Mouse (Mus musculus) heart, postnatal 0 days (tissue): ENCODE measurements at regions not wholly inside any gene's neighbourhood (a gene's known extent, or its start where the extent isn't known, plus 50 kb on each side); places are given as distances from the start of the nearest gene placed in this dataset.

Source experiments
- ATAC-seq: fragments of 200-750 bp; cut with Nextera tagmentation; 2 replicates; pipeline ENCODE4 v1.8.0; 2017; ENCODE audit warnings: low read depth, moderate number of reproducible peaks, moderate library complexity; ENCODE audit not compliant: insufficient read depth
- DNase-seq: peaks from one replicate; pipeline ENCODE4 v3.0.0-alpha.2; 2016; ENCODE audit warnings: low spot score
- H3K27ac ChIP-seq: fragments of 300-500 bp; sonication (generic); 2 replicates; pipeline ENCODE4 v1.5.1; 2014; ENCODE audit warnings: low read depth, mild to moderate bottlenecking
- H3K27me3 ChIP-seq: fragments of 300-500 bp; sonication (generic); 2 replicates; pipeline ENCODE4 v1.6.1; 2014; ENCODE audit warnings: low read length, mixed read lengths; ENCODE audit not compliant: control insufficient read depth, insufficient read depth
- H3K36me3 ChIP-seq: fragments of 300-500 bp; sonication (generic); replicated peaks from 2 replicates; pipeline ENCODE4 v1.6.1; 2014; ENCODE audit warnings: low read length, mixed read lengths; ENCODE audit not compliant: control insufficient read depth, insufficient read depth
- H3K4me1 ChIP-seq: fragments of 300-500 bp; sonication (generic); 2 replicates; pipeline ENCODE4 v1.6.1; 2014; ENCODE audit warnings: antibody characterized with exemption; ENCODE audit not compliant: control insufficient read depth, insufficient read depth
- H3K4me2 ChIP-seq: fragments of 300-500 bp; sonication (generic); 2 replicates; pipeline ENCODE4 v1.6.1; 2014; ENCODE audit warnings: low read depth, mild to moderate bottlenecking, low read length, moderate library complexity
- H3K4me3 ChIP-seq: fragments of 300-500 bp; sonication (generic); 2 replicates; pipeline ENCODE4 v1.5.1; 2014; ENCODE audit warnings: low read depth, low read length
- H3K9ac ChIP-seq: fragments of 300-500 bp; sonication (generic); replicated peaks from 2 replicates; pipeline ENCODE4 v1.6.1; 2014; ENCODE audit warnings: low read depth, low read length, mixed read lengths
- H3K9me3 ChIP-seq: fragments of 300-500 bp; sonication (generic); replicated peaks from 2 replicates; pipeline ENCODE4 v1.6.1; 2016; ENCODE audit warnings: low read length; ENCODE audit not compliant: control insufficient read depth
- CTCF ChIP-seq: IDR thresholded peaks from 2 replicates; pipeline ENCODE4 v1.5.1; 2016; ENCODE audit warnings: antibody characterized with exemption, control low read depth, low read depth
- EP300 ChIP-seq: IDR thresholded peaks from 2 replicates; pipeline ENCODE4 v1.6.1; 2016; ENCODE audit warnings: antibody characterized with exemption, low read depth
- WGBS: fragments of 180-500 bp; shearing (Covaris S2); extraction: QIAGEN DNeasy Blood & Tissue Kit; methylation state at CpG from one replicate; pipeline ENCODE4 v1.1.7; 2014; 5-methylcytosine and 5-hydroxymethylcytosine counted together

DNA sequence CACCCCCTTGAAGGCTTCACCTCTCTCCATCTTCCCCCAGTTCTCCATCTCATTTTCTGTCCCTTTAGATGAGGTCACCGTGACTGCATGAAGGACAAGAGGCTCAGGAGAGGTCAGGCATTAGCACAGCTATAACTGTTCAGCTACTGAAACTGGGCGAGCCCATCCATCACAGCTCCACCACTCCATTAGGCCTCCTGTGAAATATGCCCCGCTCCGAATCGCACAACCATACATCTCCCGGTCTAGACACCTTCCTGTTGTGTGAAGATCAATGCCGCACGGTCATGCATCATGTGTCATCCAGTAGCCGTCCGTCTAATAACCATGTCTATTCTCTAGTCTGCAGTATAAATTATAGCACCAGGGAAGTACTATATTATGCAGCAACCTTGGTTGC, 301.2 kb downstream of the Gm45692 start:
- TF ChIP-seq CTCF, result no peak
- no peak for TF ChIP-seq EP300
- 79% methylated on average over 10 of the region's 10 CpGs for WGBS
- Histone ChIP-seq H3K4me1 (no peaks in the 10 kb centered on the region), H3K4me3 (no peak overlapping the region), H3K27me3 (no peaks in the 10 kb centered on the region), H3K9ac (no peak overlapping the region), H3K36me3 (no peaks in the 10 kb centered on the region), H3K4me2 (no peak overlapping the region), H3K27ac (no peak overlapping the region), H3K9me3 (no peaks in the 10 kb centered on the region)
- ATAC-seq (no peak), DNase-seq (no peak)

DNA sequence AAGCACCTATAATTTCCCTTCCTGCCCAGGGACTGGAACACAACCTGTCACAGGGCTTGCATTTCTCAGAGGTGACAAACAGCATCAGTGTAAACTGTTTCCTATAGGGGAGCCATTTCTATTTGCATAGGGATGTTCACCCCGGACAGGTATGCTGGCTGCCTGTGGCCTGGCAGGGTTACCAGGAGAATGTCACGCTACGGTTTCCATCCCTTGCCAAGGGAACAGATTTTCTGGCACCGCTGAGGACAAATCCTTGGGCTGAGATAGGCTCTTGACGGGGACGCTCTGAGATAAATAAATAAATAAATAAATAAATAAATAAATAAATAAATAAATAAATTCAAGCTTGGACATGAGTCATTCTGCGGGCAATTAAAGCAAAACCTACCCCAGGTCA, 308.0 kb downstream of the Gm45692 start:
- 92% methylated on average over 7 of the region's 7 CpGs for WGBS
- Histone ChIP-seq H3K4me3 (no peak overlapping the region), H3K27me3 (no peaks in the 10 kb centered on the region), H3K4me1 (no peaks in the 10 kb centered on the region), H3K27ac (no peak overlapping the region), H3K4me2 (no peak overlapping the region), H3K9ac (no peak overlapping the region), H3K36me3 (no peaks in the 10 kb centered on the region), H3K9me3 (no peaks in the 10 kb centered on the region)
- TF ChIP-seq CTCF (no peak), EP300 (no peak)
- ATAC-seq (no peak), DNase-seq (no peak)

DNA sequence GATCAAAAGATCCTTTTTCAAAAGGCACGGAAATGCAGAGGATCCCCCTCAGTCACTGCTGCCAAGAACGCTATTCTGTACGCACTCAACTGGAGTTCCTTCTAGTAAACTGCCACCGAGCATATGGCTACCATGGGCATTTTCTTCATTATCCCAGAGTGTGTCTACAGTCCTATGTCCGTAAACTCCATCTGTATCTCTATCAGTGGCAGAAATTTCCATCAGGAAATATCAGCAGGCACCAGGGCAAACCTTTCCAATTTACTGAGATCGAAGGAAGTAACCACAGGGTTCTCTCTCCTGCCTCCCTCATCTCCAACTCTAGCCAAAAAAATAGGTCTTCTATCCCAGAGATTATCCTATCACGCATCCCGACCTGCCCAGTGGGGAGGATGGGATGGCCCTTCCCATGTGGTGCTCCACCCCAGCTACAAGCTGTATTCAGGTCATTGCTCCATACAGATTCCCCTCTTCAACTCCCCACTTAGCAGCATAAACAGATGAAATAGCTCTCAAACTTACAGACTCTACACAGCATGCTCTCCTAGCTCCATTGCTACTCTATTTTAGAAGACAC, 310.5 kb downstream of the Gm45692 start:
- H3K4me3 ChIP-seq, result no peak overlapping the region
- H3K9me3 ChIP-seq, result no peaks in the 10 kb centered on the region
- no peak overlapping the region for H3K4me2 ChIP-seq
- ATAC-seq, result no peak
- DNase-seq, result no peak
- whole genome bisulfite sequencing, result 73% methylated on average over 8 of the region's 8 CpGs
- no peaks in the 10 kb centered on the region for H3K27me3 ChIP-seq
- no peaks in the 10 kb centered on the region for H3K36me3 ChIP-seq
- H3K27ac ChIP-seq, result no peak overlapping the region
- TF ChIP-seq EP300, result no peak
- TF ChIP-seq CTCF, result no peak
- no peak overlapping the region for H3K9ac ChIP-seq
- no peaks in the 10 kb centered on the region for H3K4me1 ChIP-seq

DNA sequence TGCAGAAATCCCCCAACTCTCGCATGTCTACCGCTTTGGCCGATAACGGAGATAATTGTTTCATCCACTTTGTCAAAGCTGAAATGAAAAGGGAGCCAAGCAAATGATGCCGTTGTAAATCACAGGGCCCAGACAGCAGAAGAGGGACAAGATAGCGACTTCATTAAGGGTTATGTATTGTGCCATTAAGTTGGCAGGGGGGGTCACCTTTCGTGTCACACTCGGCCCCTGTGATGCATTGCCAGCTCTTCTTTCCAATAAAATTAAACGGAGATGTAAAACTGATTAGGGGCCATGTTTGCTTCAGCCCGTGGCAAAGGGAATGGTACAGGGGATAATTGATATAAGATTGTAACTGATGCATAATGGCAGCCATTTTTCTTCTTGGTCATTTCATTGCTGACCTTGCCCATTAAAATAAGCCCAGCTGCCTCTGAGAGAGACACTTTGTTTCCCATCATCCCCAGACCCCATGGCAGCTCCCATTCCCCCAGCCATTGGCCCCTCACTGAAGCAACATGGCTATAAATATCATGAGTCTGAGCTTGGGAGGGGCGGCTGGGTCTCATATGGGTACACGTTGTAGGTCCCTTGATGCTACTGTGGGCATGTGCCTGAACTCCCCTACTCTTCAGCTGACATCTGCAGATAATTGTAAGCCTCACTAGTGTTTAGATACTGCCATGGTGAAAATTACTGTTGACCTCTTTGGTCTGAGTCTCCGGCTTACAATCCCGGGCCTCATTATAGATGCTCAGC, 313.0 kb downstream of the Gm45692 start:
- 87% methylated on average over 14 of the region's 14 CpGs for WGBS
- ATAC-seq (no peak), DNase-seq (no peak)
- Histone ChIP-seq H3K9ac (no peak overlapping the region), H3K4me1 (no peaks in the 10 kb centered on the region), H3K4me3 (no peak overlapping the region), H3K9me3 (no peaks in the 10 kb centered on the region), H3K4me2 (no peak overlapping the region), H3K27me3 (no peaks in the 10 kb centered on the region), H3K27ac (no peak overlapping the region), H3K36me3 (no peaks in the 10 kb centered on the region)
- no peak for TF ChIP-seq EP300

DNA sequence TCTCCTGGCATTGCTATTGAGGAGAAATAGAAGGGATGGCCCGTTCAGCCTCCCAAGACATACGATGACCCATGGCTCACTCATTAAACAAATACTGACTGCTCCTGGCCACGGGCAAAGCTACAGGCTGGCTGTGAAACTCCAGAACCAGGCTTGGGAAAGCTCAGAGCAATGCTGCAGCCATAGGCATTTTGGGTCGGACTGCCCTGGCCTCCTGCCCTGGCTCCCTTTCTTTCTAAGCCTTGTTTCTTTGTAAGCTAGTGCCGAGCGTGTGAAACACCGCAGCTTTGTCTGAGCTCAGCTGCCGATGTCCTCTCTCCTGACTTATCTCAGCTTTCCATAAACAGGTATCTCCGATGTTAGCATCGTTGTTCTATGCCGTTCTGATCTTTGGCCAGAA, 316.9 kb downstream of the Gm45692 start:
- H3K27ac ChIP-seq, result no peak overlapping the region
- ATAC-seq, result no peak
- no peak overlapping the region for H3K4me2 ChIP-seq
- no peak for DNase-seq
- no peaks in the 10 kb centered on the region for H3K4me1 ChIP-seq
- no peak overlapping the region for H3K4me3 ChIP-seq
- no peak overlapping the region for H3K9ac ChIP-seq
- no peaks in the 10 kb centered on the region for H3K9me3 ChIP-seq
- TF ChIP-seq CTCF (no peak), EP300 (no peak)
- WGBS, result 82% methylated on average over 11 of the region's 11 CpGs
- no peaks in the 10 kb centered on the region for H3K27me3 ChIP-seq
- H3K36me3 ChIP-seq, result no peaks in the 10 kb centered on the region

DNA sequence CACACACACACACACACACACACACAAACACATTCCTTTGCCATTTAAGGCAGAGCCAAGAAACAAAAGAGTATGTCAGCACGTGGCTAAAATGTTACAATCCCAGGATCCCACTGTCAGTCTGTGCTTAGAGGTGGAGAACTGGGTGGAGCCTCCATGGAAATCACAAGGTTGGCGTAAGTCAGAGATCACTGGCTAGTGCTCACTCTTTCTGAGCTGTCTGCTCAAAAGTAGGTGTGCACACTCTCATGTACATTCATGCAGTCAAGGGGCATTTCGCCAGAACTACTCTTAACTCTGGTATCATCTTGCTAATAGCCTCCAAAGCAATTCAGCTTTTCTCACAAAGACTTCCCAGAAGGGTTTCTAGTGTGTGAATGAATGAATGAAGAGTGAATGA, 318.2 kb downstream of the Gm45692 start:
- no peak overlapping the region for H3K9ac ChIP-seq
- H3K27ac ChIP-seq, result no peak overlapping the region
- no peak overlapping the region for H3K4me2 ChIP-seq
- no peak overlapping the region for H3K4me3 ChIP-seq
- ATAC-seq (no peak), DNase-seq (no peak)
- H3K9me3 ChIP-seq, result no peaks in the 10 kb centered on the region
- no peaks in the 10 kb centered on the region for H3K36me3 ChIP-seq
- no peaks in the 10 kb centered on the region for H3K4me1 ChIP-seq
- no peaks in the 10 kb centered on the region for H3K27me3 ChIP-seq
- WGBS, result 55% methylated on average over 3 of the region's 3 CpGs
- TF ChIP-seq EP300 (no peak), CTCF (no peak)
